Mouse (Mus musculus) lung, adult 2 months (tissue): Measurements from ENCODE around the gene Echdc2.

Source experiments
- CTCF ChIP-seq: fragments of 200-500 bp; IDR thresholded peaks from 2 replicates; pipeline ENCODE4 v1.5.1; 2011; ENCODE audit warnings: mild to moderate bottlenecking, low read length, control low read depth; ENCODE audit not compliant: insufficient read depth
- POLR2A ChIP-seq: fragments of 200-500 bp; IDR thresholded peaks from 2 replicates; pipeline ENCODE4 v1.6.1; 2011; ENCODE audit warnings: low read depth, mild to moderate bottlenecking, control low read depth, low read length, borderline replicate concordance; ENCODE audit errors: extremely low read depth

DNA sequence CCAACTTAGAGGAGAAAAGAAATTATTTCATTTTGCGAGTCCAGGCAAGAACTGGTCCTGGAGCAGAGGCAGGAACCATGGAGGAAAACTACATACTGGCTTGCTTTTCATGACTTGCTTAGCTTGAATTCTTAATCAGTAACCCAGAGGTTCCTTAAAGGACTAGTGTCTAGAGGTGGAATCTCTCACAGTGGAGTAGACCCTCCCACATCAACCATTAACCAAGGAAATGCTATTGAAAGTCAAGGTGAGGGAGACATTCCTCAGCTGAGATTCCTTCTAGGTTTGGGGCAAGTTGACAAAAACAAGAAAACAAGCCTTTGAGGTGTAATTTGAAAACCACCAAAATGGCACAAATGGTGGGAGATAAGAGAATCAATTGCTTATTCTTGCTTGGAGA, 20.4 kb upstream of the Echdc2 start, which contains the start of gene Scp2:
- TF ChIP-seq POLR2A = no peak
- no peak for TF ChIP-seq CTCF
